Mouse (Mus musculus) MEL (cell line): ENCODE measurements around the gene Gm9918. TPM values are rescaled to one million over a fixed set of nuclear protein-coding genes. Genes with fewer than 3 reads are reported as not detected.

Source experiments
- DNase-seq: peaks from one replicate; pipeline ENCODE4 v3.0.0; 2011; ENCODE audit warnings: low read depth, low spot score
- H3K27ac ChIP-seq: 2 replicates; pipeline ENCODE4 v1.5.1; 2012; ENCODE audit warnings: low read depth, mild to moderate bottlenecking, control low read depth, low read length, moderate library complexity; ENCODE audit not compliant: control insufficient read depth
- H3K27me3 ChIP-seq, 2 experiments: fragments of 150-350 bp in 1 of 2; sonication (generic) in 1 of 2; 2 replicates each; pipeline ENCODE4 v1.6.1; 2012; ENCODE audit warnings: low read length in 2 of 2, mild to moderate bottlenecking in 2 of 2, improper control_type of control experiment in 1 of 2, moderate library complexity in 1 of 2; ENCODE audit not compliant: insufficient read depth in 2 of 2, control insufficient read depth in 1 of 2
- H3K36me3 ChIP-seq, 2 experiments: 2 replicates each; pipeline ENCODE4 v1.6.1; 2012 to 2014; ENCODE audit warnings: low read length in 2 of 2, improper control_type of control experiment in 1 of 2, inconsistent platforms in 1 of 2, mild to moderate bottlenecking in 1 of 2; ENCODE audit not compliant: insufficient read depth in 2 of 2, control insufficient read depth in 1 of 2
- H3K4me1 ChIP-seq, 2 experiments: fragments of 150-350 bp in 1 of 2; sonication (generic) in 1 of 2; 2 replicates each; pipeline ENCODE4 v1.6.1; 2012; ENCODE audit warnings: low read length in 2 of 2, improper control_type of control experiment in 1 of 2, mild to moderate bottlenecking in 1 of 2; ENCODE audit not compliant: insufficient read depth in 2 of 2, control insufficient read depth in 1 of 2
- H3K4me3 ChIP-seq, 2 experiments: fragments of 150-350 bp in 1 of 2; sonication (generic) in 1 of 2; 2 replicates each; pipeline ENCODE4 v1.5.1; 2012; ENCODE audit warnings: low read depth in 2 of 2, low read length in 2 of 2, mild to moderate bottlenecking in 2 of 2, moderate library complexity in 2 of 2, control low read depth in 1 of 2, improper control_type of control experiment in 1 of 2; ENCODE audit not compliant: control insufficient read depth in 1 of 2, insufficient read depth in 1 of 2
- H3K79me2 ChIP-seq: 2 replicates; pipeline ENCODE4 v1.6.1; 2012; ENCODE audit warnings: mild to moderate bottlenecking, low read length, moderate library complexity; ENCODE audit not compliant: control insufficient read depth, poor library complexity, insufficient read depth
- H3K9ac ChIP-seq: 2 replicates; pipeline ENCODE4 v1.6.1; 2012; ENCODE audit warnings: low read depth, mild to moderate bottlenecking, control low read depth, low read length, moderate library complexity; ENCODE audit not compliant: control insufficient read depth, poor library complexity, severe bottlenecking
- H3K9me3 ChIP-seq: fragments of 150-350 bp; sonication (generic); replicated peaks from 2 replicates; pipeline ENCODE4 v1.6.1; 2012; ENCODE audit warnings: mild to moderate bottlenecking, low read length, improper control_type of control experiment, moderate library complexity; ENCODE audit not compliant: insufficient read depth
- CHD1 ChIP-seq: IDR thresholded peaks from 2 replicates; pipeline ENCODE4 v1.6.1; 2012; ENCODE audit warnings: low read depth, mild to moderate bottlenecking, inconsistent platforms, low read length, improper control_type of control experiment
- ELF1 ChIP-seq: IDR thresholded peaks from 2 replicates; pipeline ENCODE4 v1.6.1; 2014; ENCODE audit warnings: low read depth, mild to moderate bottlenecking, inconsistent platforms, low read length, improper control_type of control experiment, moderate library complexity
- EP300 ChIP-seq, 2 experiments: IDR thresholded peaks; 2 replicates each; pipeline ENCODE4 v1.6.1; 2011; ENCODE audit warnings: improper control_type of control experiment in 2 of 2, low read length in 2 of 2, low read depth in 1 of 2, mild to moderate bottlenecking in 1 of 2
- ETS1 ChIP-seq: IDR thresholded peaks from 2 replicates; pipeline ENCODE4 v1.6.1; 2012; ENCODE audit warnings: low read depth, mild to moderate bottlenecking, inconsistent platforms, low read length, improper control_type of control experiment, moderate library complexity
- GABPA ChIP-seq: IDR thresholded peaks from 2 replicates; pipeline ENCODE4 v1.6.1; 2012; ENCODE audit warnings: low read depth, mild to moderate bottlenecking, inconsistent platforms, low read length, improper control_type of control experiment, moderate library complexity
- GATA1 ChIP-seq: IDR thresholded peaks from 2 replicates; pipeline ENCODE4 v1.6.1; 2011; ENCODE audit warnings: low read depth, low read length, improper control_type of control experiment
- HCFC1 ChIP-seq: IDR thresholded peaks from 2 replicates; pipeline ENCODE4 v1.6.1; 2012; ENCODE audit warnings: low read depth, mild to moderate bottlenecking, inconsistent platforms, low read length, improper control_type of control experiment, moderate library complexity
- MAFK ChIP-seq: IDR thresholded peaks from 2 replicates; pipeline ENCODE4 v1.6.1; 2011; ENCODE audit warnings: low read depth, mild to moderate bottlenecking, low read length, improper control_type of control experiment, borderline replicate concordance
- MAX ChIP-seq: IDR thresholded peaks from 2 replicates; pipeline ENCODE4 v1.6.1; 2011; ENCODE audit warnings: low read length, improper control_type of control experiment
- MAZ ChIP-seq: IDR thresholded peaks from 2 replicates; pipeline ENCODE4 v1.6.1; 2012; ENCODE audit warnings: low read depth, mild to moderate bottlenecking, inconsistent platforms, low read length, improper control_type of control experiment
- MYC ChIP-seq: IDR thresholded peaks from 2 replicates; pipeline ENCODE4 v1.6.1; 2011; ENCODE audit warnings: low read depth, mild to moderate bottlenecking, low read length, improper control_type of control experiment, moderate library complexity
- NELFE ChIP-seq: IDR thresholded peaks from 2 replicates; pipeline ENCODE4 v1.6.1; 2011; ENCODE audit warnings: low read depth, low read length, improper control_type of control experiment
- NRF1 ChIP-seq: IDR thresholded peaks from 2 replicates; pipeline ENCODE4 v1.6.1; 2014; ENCODE audit warnings: low read depth, mild to moderate bottlenecking, inconsistent platforms, low read length, improper control_type of control experiment, moderate library complexity; ENCODE audit not compliant: poor library complexity, insufficient read depth, severe bottlenecking
- POLR2A ChIP-seq, 2 experiments: IDR thresholded peaks; 2 replicates each; pipeline ENCODE4 v1.6.1; 2011 to 2012; ENCODE audit warnings: low read length in 2 of 2, mild to moderate bottlenecking in 2 of 2, control low read depth in 1 of 2, improper control_type of control experiment in 1 of 2, low read depth in 1 of 2, moderate library complexity in 1 of 2; ENCODE audit not compliant: control insufficient read depth in 1 of 2, insufficient read depth in 1 of 2, poor library complexity in 1 of 2
- POLR2AphosphoS2 ChIP-seq: IDR thresholded peaks from 2 replicates; pipeline ENCODE4 v1.6.1; 2011; ENCODE audit warnings: low read length, improper control_type of control experiment
- POLR2AphosphoS5 ChIP-seq: IDR thresholded peaks from 2 replicates; pipeline ENCODE4 v1.6.1; 2012; ENCODE audit warnings: low read depth, borderline replicate concordance, mild to moderate bottlenecking, inconsistent platforms, low read length, moderate library complexity, mixed read lengths
- RCOR1 ChIP-seq: IDR thresholded peaks from 2 replicates; pipeline ENCODE4 v1.6.1; 2012; ENCODE audit warnings: low read depth, mild to moderate bottlenecking, inconsistent platforms, low read length, improper control_type of control experiment
- SIN3A ChIP-seq: IDR thresholded peaks from 2 replicates; pipeline ENCODE4 v1.6.1; 2012; ENCODE audit warnings: low read length, improper control_type of control experiment, inconsistent platforms
- SMC3 ChIP-seq: IDR thresholded peaks from 2 replicates; pipeline ENCODE4 v1.6.1; 2011; ENCODE audit warnings: low read depth, low read length, improper control_type of control experiment
- TBP ChIP-seq: IDR thresholded peaks from 2 replicates; pipeline ENCODE4 v1.8.0; 2011; ENCODE audit warnings: low read depth, low read length, improper control_type of control experiment
- TCF12 ChIP-seq: IDR thresholded peaks from 2 replicates; pipeline ENCODE4 v1.6.1; 2014; ENCODE audit warnings: low read depth, mild to moderate bottlenecking, inconsistent platforms, low read length, improper control_type of control experiment, moderate library complexity
- UBTF ChIP-seq: IDR thresholded peaks from 2 replicates; pipeline ENCODE4 v1.6.1; 2012; ENCODE audit warnings: low read depth, mild to moderate bottlenecking, inconsistent platforms, low read length, improper control_type of control experiment, moderate library complexity, borderline replicate concordance; ENCODE audit not compliant: insufficient read depth
- ZMIZ1 ChIP-seq: IDR thresholded peaks from 2 replicates; pipeline ENCODE4 v1.6.1; 2012; ENCODE audit warnings: low read depth, mild to moderate bottlenecking, inconsistent platforms, low read length, improper control_type of control experiment, moderate library complexity
- polyA plus RNA-seq, 2 experiments: library from polyadenylated mRNA; stranded (reverse) in 1 of 2; unstranded in 1 of 2; fragments of >175 nt in 1 of 2; fragments of >200 nt in 1 of 2; gene quantifications; 2 replicates each; pipeline versions ENCODE4 v1.2.1 to v1.2.4; 2012; ENCODE audit warnings: low replicate concordance in 2 of 2, low read depth in 1 of 2; ENCODE audit not compliant: insufficient read length in 2 of 2, insufficient read depth in 1 of 2, missing spikeins in 1 of 2
- total RNA-seq: library from RNA; depleted of rRNA; stranded (reverse); fragments of 300-350 nt; gene quantifications from 2 replicates; pipeline ENCODE4 v1.2.3, GENCODE M21; 2012

Gene Gm9918
- total and polyA plus RNA-seq, 3 experiments, result 0.04 TPM; not detected in 2

GRCm38 (mm10) chr15:102280623-102281022 lies 10.3 kb downstream of the Gm9918 start:
- Histone ChIP-seq H3K27ac (no peak overlapping the region), H3K4me1 (peaks cover 12 to 50% of the 10 kb centered on the region in 2 experiments)
- TF ChIP-seq GABPA, result no peak
- no peak for TF ChIP-seq ETS1
- no peak for TF ChIP-seq MAFK
- no peak for TF ChIP-seq SMC3
- TF ChIP-seq TBP, result no peak
- no peak for TF ChIP-seq NRF1
- no peak for TF ChIP-seq NELFE
- TF ChIP-seq, all 39 proteins: peak for 0

GRCm38 (mm10) chr15:102282463-102283292 lies 12.3 kb downstream of the Gm9918 start:
- Histone ChIP-seq H3K9ac (peak overlapping the region; percentile 32), H3K4me3 (peak overlapping the region; percentile 31 to 36), H3K27ac (peak overlapping the region; percentile 87), H3K9me3 (no peaks in the 10 kb centered on the region), H3K36me3 (peaks cover 0 to 40% of the 10 kb centered on the region in 2 experiments; a peak in 2 of 4 replicates), H3K79me2 (peaks cover 24% of the 10 kb centered on the region), H3K4me1 (peaks cover 12 to 50% of the 10 kb centered on the region in 2 experiments), H3K27me3 (no peaks in the 10 kb centered on the region)
- TF ChIP-seq MAFK (peak; percentile 9; the same call in 1 of the 2 replicates), NELFE (no peak; the same call in none of the 2 replicates), MAZ (0 out of 2 replicates have a peak, but pooled peaks have one; percentile 6), MAX (peak; percentile 36; the same call in 1 of the 2 replicates), ELF1 (peak; percentile 11; the same call in 1 of the 2 replicates), MYC (peak; percentile 51; the same call in 1 of the 2 replicates), POLR2AphosphoS2 (peak; percentile 27; the same call in 1 of the 2 replicates), SIN3A (peak; percentile 59; the same call in 1 of the 2 replicates), EP300 (IDR thresholded peaks at IDR 0.05; ENCODE audit: low read depth in 1 of 2, low read length in 2 of 2) (peak; percentile 57 to 69), POLR2A (IDR thresholded peaks at IDR 0.05; ENCODE audit: control insufficient read depth in 1 of 2, insufficient read depth in 1 of 2, low read depth in 1 of 2, low read length in 2 of 2, poor library complexity in 1 of 2) (peak; percentile 17 to 19; a peak in 1 of 4 replicates), UBTF (no peak), TBP (peak; percentile 53; the same call in 1 of the 2 replicates), HCFC1 (0 out of 2 replicates have a peak, but pooled peaks have one; percentile 15), RCOR1 (peak; percentile 87), CHD1 (peak; percentile 23; the same call in 1 of the 2 replicates), GABPA (no peak), ZMIZ1 (0 out of 2 replicates have a peak, but pooled peaks have one; percentile 30), POLR2AphosphoS5 (no peak), ETS1 (peak; percentile 70), TCF12 (0 out of 2 replicates have a peak, but pooled peaks have one; percentile 5), GATA1 (peak; percentile 83)
- DNase-seq, result peak; percentile 79

More at GRCm38 (mm10) chr15:102280623-102281022, 10.3 kb downstream of the Gm9918 start:
- H3K9ac ChIP-seq, result no peak overlapping the region
- no peaks in the 10 kb centered on the region for H3K27me3 ChIP-seq
- H3K4me3 ChIP-seq, result no peak overlapping the region
- DNase-seq, result no peak
- H3K79me2 ChIP-seq, result peaks cover 24% of the 10 kb centered on the region
- no peaks in the 10 kb centered on the region for H3K9me3 ChIP-seq
- H3K36me3 ChIP-seq, result peaks cover 0 to 38% of the 10 kb centered on the region in 2 experiments; a peak in 2 of 4 replicates
